Mouse (Mus musculus) heart, adult 2 months (tissue): ENCODE results near the gene Map3k3. TPM values are rescaled to one million over a fixed set of nuclear protein-coding genes. Genes with fewer than 3 reads are reported as not detected.
"Not testable (repeated sequence)": the region's sequence is repeated elsewhere in the genome, so short reads cannot be mapped to it uniquely, and the experiment has no call there.

Experiments used
- DNase-seq, 2 experiments: peaks; one replicate each; pipeline ENCODE4 v3.0.0; 2021
- H3K27ac ChIP-seq: fragments of 200-600 bp; 2 replicates; pipeline ENCODE4 v1.8.1; 2022
- H3K27me3 ChIP-seq: fragments of 200-500 bp; 2 replicates; pipeline ENCODE4 v1.6.1; 2012; ENCODE audit warnings: mild to moderate bottlenecking, low read length, inconsistent platforms, mixed read lengths; ENCODE audit not compliant: control insufficient read depth, insufficient read depth
- H3K36me3 ChIP-seq: fragments of 200-500 bp; 2 replicates; pipeline ENCODE4 v1.6.1; 2012; ENCODE audit warnings: low read length, inconsistent platforms; ENCODE audit not compliant: control insufficient read depth, insufficient read depth
- H3K4me1 ChIP-seq: fragments of 200-500 bp; 2 replicates; pipeline ENCODE4 v1.6.1; 2011; ENCODE audit warnings: low read length; ENCODE audit not compliant: control insufficient read depth, insufficient read depth
- H3K4me3 ChIP-seq: fragments of 200-600 bp; 2 replicates; pipeline ENCODE4 v1.8.1; 2022
- H3K79me2 ChIP-seq: fragments of 200-500 bp; replicated peaks from 2 replicates; pipeline ENCODE4 v1.6.1; 2012; ENCODE audit warnings: mild to moderate bottlenecking, inconsistent platforms, low read length, moderate library complexity, mixed read lengths; ENCODE audit not compliant: control insufficient read depth, insufficient read depth
- H3K9ac ChIP-seq: fragments of 200-500 bp; 2 replicates; pipeline ENCODE4 v1.6.1; 2012; ENCODE audit warnings: low read depth, mild to moderate bottlenecking, control low read depth, inconsistent platforms, low read length, mixed read lengths
- CTCF ChIP-seq: fragments of 200-600 bp; IDR thresholded peaks from 2 replicates; pipeline ENCODE4 v1.8.1; 2022; ENCODE audit warnings: antibody characterized with exemption, mild to moderate bottlenecking, moderate library complexity
- EP300 ChIP-seq: fragments of 200-500 bp; IDR thresholded peaks from 2 replicates; pipeline ENCODE4 v1.6.1; 2011; ENCODE audit warnings: low read depth, low read length, control low read depth; ENCODE audit not compliant: insufficient read depth
- POLR2A ChIP-seq: fragments of 200-500 bp; IDR thresholded peaks from 2 replicates; pipeline ENCODE4 v1.6.1; 2011; ENCODE audit warnings: mild to moderate bottlenecking, low read depth, low read length, control low read depth; ENCODE audit not compliant: insufficient read depth
- WGBS: fragments of 180-500 bp; shearing (Covaris S2); methylation state at CpG from one replicate; pipeline ENCODE4 v1.1.7; 2018; 5-methylcytosine and 5-hydroxymethylcytosine counted together
- intact Hi-C: fragments of 180-260 bp; cut with DNase I; formaldehyde crosslinking; loops from one replicate; pipeline ENCODE4 v1.15.1; 2025
- polyA plus RNA-seq: library from polyadenylated mRNA; depleted of rRNA; stranded (reverse); fragments of >200 nt; gene quantifications from 2 replicates; pipeline ENCODE4 v1.2.3, GENCODE M21; 2012
- total RNA-seq, 2 experiments: library from RNA; stranded (reverse); gene quantifications; 2 replicates each; pipeline ENCODE4 v1.2.3; 2021

Map3k3 gene
- total and polyA plus RNA-seq, 3 experiments = 25.1 to 38.9 (median 36.0) TPM

DNA sequence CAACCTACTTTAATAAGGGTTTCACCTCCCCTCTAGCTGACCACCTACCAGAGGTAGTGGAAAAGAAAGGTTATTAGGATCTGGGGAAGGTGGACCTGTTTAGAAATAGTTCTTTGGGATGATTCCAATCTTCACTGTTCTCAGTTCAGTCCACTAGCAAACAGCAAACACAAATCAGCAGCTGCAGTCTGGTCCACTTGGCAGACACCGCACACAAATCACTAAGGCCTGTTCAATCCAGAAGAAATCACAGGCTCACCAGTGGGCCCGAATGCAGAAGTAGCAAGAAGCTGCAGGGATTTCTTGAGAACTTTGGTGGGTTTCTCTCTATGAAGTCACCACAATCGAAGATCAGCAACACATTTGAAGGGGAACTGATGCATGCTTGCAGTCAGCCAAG is 18.5 kb downstream of the Map3k3 start:
- no peaks in the 10 kb centered on the region for H3K27me3 ChIP-seq
- intact Hi-C loops = no loop called here
- TF ChIP-seq POLR2A (no peak), CTCF (no peak), EP300 (no peak)

DNA sequence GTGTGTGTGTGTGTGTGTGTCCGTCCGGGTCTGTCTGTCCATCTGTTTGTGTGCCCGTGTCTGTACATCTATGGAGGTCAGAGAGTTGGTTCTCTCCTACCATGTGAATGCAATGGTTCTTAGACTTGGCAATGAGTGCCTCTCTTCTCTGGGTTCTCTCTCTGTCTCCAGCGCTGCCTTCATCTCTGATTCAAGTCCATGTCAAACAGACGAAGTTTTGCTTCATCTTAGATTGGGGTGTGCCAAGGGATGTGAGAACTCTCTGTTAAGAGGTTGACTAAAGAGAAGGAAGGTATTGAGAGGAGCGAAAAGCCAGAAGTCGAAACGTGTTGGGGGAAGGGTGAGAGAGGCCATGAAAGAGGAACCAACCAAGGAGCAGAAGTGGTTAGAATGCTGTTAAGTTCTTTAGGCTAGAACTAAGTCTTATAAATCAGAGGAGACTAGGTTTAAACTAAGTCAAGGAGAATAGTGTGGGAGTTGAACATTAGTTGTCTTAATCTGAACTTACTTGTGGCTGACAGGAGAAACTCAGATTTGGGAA is 21.7 kb downstream of the Map3k3 start:
- peaks cover 5% of the 10 kb centered on the region; the same call in 1 of the 2 replicates for H3K79me2 ChIP-seq
- H3K4me3 ChIP-seq = no peak overlapping the region
- intact Hi-C loops = no loop called here
- H3K27me3 ChIP-seq = no peaks in the 10 kb centered on the region
- peaks cover 14% of the 10 kb centered on the region for H3K36me3 ChIP-seq
- no peak overlapping the region for H3K9ac ChIP-seq
- H3K4me1 ChIP-seq = peaks cover 7% of the 10 kb centered on the region
- H3K27ac ChIP-seq = no peak overlapping the region
- peak in 1 of 2 experiments; percentile 34 for DNase-seq
- WGBS = 75% methylated on average over 8 of the region's 8 CpGs
- no peak for TF ChIP-seq EP300
- no peak for TF ChIP-seq CTCF
- TF ChIP-seq POLR2A = no peak

More for the DNA sequence above, 18.5 kb downstream of the Map3k3 start:
- DNase-seq = peak in 1 of 2 experiments; percentile 18
- Histone ChIP-seq H3K9ac (no peak overlapping the region), H3K4me1 (peaks cover 9% of the 10 kb centered on the region), H3K4me3 (no peak overlapping the region), H3K79me2 (peaks cover 3% of the 10 kb centered on the region; the same call in 1 of the 2 replicates), H3K36me3 (peaks cover 24% of the 10 kb centered on the region), H3K27ac (no peak overlapping the region)
- 70% methylated on average over 3 of the region's 3 CpGs for WGBS

- no peak overlapping the region for H3K27ac ChIP-seq
- H3K4me1 ChIP-seq = no peaks in the 10 kb centered on the region
- TF ChIP-seq CTCF = no peak
- no peak for TF ChIP-seq EP300
- TF ChIP-seq POLR2A = no peak
- H3K9ac ChIP-seq = no peak overlapping the region
- no peak overlapping the region for H3K4me3 ChIP-seq
- intact Hi-C loops = no loop called here
- DNase-seq = no peak
- peaks cover 2% of the 10 kb centered on the region; the same call in 1 of the 2 replicates for H3K79me2 ChIP-seq
- peaks cover 6% of the 10 kb centered on the region for H3K36me3 ChIP-seq
- no peaks in the 10 kb centered on the region for H3K27me3 ChIP-seq
Observed at GRCm38 (mm10) chr11:106111688-106112087, 27.3 kb downstream of the Map3k3 start.

DNA sequence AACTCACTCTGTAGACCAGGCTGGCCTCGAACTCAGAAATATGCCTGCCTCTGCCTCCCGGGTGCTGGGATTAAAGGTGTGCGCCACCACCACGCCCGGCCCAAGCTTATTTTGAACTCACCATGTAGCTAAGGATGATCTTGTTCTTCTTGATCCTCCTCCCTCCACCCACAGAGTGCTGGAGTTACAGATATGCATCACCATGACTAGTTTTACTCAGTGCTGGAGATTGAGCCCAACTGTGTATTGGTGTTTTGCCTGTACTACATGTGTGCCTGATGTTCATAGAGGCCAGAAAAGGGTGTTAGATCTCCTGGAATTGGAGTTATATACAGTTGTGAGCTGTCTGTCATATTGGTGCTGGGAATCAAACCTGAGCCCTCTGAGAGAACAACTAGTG is 37.8 kb downstream of the Map3k3 start:
- 93% methylated on average over 5 of the region's 5 CpGs for WGBS
- H3K27me3 ChIP-seq = no peaks in the 10 kb centered on the region
- intact Hi-C loops = no loop called here
- no peak for TF ChIP-seq CTCF
- TF ChIP-seq EP300 = no peak
- no peak for TF ChIP-seq POLR2A
- peak overlapping the region; percentile 43 for H3K27ac ChIP-seq
- H3K4me3 ChIP-seq = no peak overlapping the region
- peaks cover 18% of the 10 kb centered on the region for H3K36me3 ChIP-seq
- H3K4me1 ChIP-seq = no peaks in the 10 kb centered on the region; the same call in 1 of the 2 replicates
- no peak overlapping the region for H3K9ac ChIP-seq
- no peaks in the 10 kb centered on the region for H3K79me2 ChIP-seq
- DNase-seq = no peak

DNA sequence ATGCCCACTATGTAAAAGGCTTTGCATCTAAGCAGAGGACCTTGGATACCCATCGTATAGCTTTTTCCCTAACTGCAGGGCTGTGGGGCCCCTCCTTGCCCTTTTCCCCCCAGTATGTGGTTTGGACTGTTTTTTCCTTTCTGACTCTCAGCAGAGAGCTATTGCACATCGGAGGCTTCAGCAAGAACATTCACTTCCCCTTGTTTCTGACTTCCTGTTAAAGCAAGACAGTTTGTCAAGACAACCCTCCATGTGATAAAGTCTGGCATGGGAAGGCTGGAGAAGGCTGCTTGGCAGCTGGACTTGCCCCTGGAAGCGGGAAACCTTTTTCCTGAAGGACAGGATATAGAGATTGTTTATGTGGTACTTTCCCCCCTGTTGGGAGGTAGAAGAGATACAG is 38.3 kb downstream of the Map3k3 start:
- peak in 1 of 2 experiments; percentile 39 for DNase-seq
- Histone ChIP-seq H3K4me1 (no peaks in the 10 kb centered on the region; the same call in 1 of the 2 replicates), H3K4me3 (no peak overlapping the region), H3K27me3 (no peaks in the 10 kb centered on the region), H3K79me2 (no peaks in the 10 kb centered on the region), H3K27ac (peak overlapping the region; percentile 43), H3K9ac (no peak overlapping the region), H3K36me3 (peaks cover 15% of the 10 kb centered on the region)
- TF ChIP-seq CTCF = no peak
- no peak for TF ChIP-seq POLR2A
- no peak for TF ChIP-seq EP300
- intact Hi-C loops = no loop called here
- 33% methylated on average over 3 of the region's 3 CpGs for WGBS

DNA sequence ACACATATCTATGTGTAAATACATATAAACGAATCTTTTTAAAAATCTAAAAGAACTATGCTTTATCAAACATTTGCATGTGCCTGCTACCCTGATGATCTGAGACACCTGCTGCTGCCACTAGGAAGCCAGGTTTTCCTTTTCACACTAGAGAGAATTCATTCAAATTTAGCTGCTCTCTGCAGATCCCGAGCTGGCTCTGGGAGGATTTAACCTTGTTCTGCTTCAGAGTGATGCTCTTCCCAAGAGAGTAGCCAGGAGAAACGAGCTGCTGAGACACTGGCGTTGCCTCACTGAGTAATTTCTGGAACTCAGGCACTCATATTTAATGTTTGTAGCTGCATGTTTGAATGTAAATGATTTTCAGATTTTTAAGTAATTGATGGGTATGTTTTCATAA is 40.4 kb downstream of the Map3k3 start:
- H3K27me3 ChIP-seq = no peaks in the 10 kb centered on the region
- intact Hi-C loops = no loop called here
- no peaks in the 10 kb centered on the region; the same call in 1 of the 2 replicates for H3K4me1 ChIP-seq
- H3K36me3 ChIP-seq = peaks cover 11% of the 10 kb centered on the region
- TF ChIP-seq EP300 (no peak), CTCF (no peak), POLR2A (no peak)
- 68% methylated on average over 4 of the region's 4 CpGs for WGBS
- no peak overlapping the region for H3K9ac ChIP-seq
- H3K27ac ChIP-seq = no peak overlapping the region
- H3K79me2 ChIP-seq = no peaks in the 10 kb centered on the region
- DNase-seq = no peak
- H3K4me3 ChIP-seq = no peak overlapping the region

GRCm38 (mm10) chr11:106125827-106126226 is 41.4 kb downstream of the Map3k3 start:
- Histone ChIP-seq H3K27me3 (no peaks in the 10 kb centered on the region), H3K4me1 (no peaks in the 10 kb centered on the region; the same call in 1 of the 2 replicates), H3K9ac (no peak overlapping the region), H3K36me3 (peaks cover 11% of the 10 kb centered on the region), H3K27ac (no peak overlapping the region), H3K79me2 (no peaks in the 10 kb centered on the region; the same call in 1 of the 2 replicates), H3K4me3 (no peak overlapping the region)
- TF ChIP-seq CTCF (no peak), EP300 (no peak), POLR2A (no peak)
- DNase-seq = no peak
- intact Hi-C loops = no loop called here
- WGBS = 68% methylated on average over 1 of the region's 1 CpGs

DNA sequence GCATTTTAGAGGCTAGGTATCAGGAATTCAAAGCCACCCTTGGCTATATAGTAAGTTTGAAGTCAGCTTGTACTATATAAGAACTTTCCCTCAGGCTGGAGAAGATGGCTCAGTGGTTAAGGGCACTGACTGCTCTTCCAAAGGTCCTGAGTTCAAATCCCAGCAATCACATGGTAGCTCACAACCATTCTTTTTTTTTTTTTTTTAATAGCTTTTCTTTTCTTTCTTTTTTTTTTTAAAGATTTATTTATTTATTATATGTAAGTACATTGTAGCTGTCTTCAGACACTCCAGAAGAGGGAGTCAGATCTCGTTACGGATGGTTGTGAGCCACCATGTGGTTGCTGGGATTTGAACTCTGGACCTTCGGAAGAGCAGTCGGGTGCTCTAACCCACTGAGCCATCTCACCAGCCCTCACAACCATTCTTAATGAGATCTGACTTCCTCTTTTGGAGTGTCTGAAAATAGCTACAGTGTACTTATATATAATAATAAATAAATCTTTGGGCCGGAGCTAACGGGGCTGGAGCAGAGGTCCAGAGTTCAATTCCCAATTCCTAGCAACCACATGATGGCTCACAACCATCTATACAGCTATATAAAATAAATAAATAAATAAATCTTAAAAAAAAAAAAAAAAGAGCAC is 42.4 kb downstream of the Map3k3 start:
- WGBS = 92% methylated on average over 6 of the region's 6 CpGs
- H3K4me1 ChIP-seq, H3K36me3 ChIP-seq, H3K79me2 ChIP-seq, DNase-seq, H3K9ac ChIP-seq, H3K27ac ChIP-seq, intact Hi-C loops, H3K27me3 ChIP-seq, H3K4me3 ChIP-seq: not testable (repeated sequence)
